Mouse (Mus musculus): ENCODE data around the gene Abca17. TPM values are rescaled to one million over a fixed set of nuclear protein-coding genes. Genes with fewer than 3 reads are reported as not detected.

Gene Abca17
- polyA plus RNA-seq, 1 experiment from 2014 or later = 0.23 TPM

- WGBS = 68% methylated on average over 4 of the region's 4 CpGs
- no peak overlapping the region for H3K4me3 ChIP-seq
- H3K9ac ChIP-seq = no peak overlapping the region
- no peak overlapping the region for H3K27ac ChIP-seq
- no peak for ATAC-seq (ENCODE audit: insufficient number of reproducible peaks, insufficient read depth, low FRiP score, low TSS enrichment)
- no peaks in the 10 kb centered on the region for H3K36me3 ChIP-seq
- H3K9me3 ChIP-seq = no peaks in the 10 kb centered on the region
- no peaks in the 10 kb centered on the region for H3K27me3 ChIP-seq
- H3K4me1 ChIP-seq = no peaks in the 10 kb centered on the region
- no peak overlapping the region for H3K4me2 ChIP-seq (replicated peaks)
These were observed 90.4 kb downstream of the Abca17 start for GRCm38 (mm10) chr17:24260516-24260915.

GRCm38 (mm10) chr17:24259702-24260101, 91.2 kb downstream of the Abca17 start:
- Histone ChIP-seq H3K4me2 (replicated peaks) (no peak overlapping the region), H3K27me3 (no peaks in the 10 kb centered on the region), H3K9me3 (no peaks in the 10 kb centered on the region), H3K36me3 (no peaks in the 10 kb centered on the region), H3K4me3 (no peak overlapping the region), H3K4me1 (no peaks in the 10 kb centered on the region), H3K27ac (no peak overlapping the region), H3K9ac (no peak overlapping the region)
- no peak for ATAC-seq (ENCODE audit: insufficient number of reproducible peaks, insufficient read depth, low FRiP score, low TSS enrichment)
- 78% methylated on average over 5 of the region's 5 CpGs for WGBS

- Histone ChIP-seq H3K27ac (no peak overlapping the region), H3K9me3 (no peaks in the 10 kb centered on the region), H3K9ac (no peak overlapping the region), H3K4me1 (no peaks in the 10 kb centered on the region), H3K4me2 (replicated peaks) (no peak overlapping the region), H3K27me3 (no peaks in the 10 kb centered on the region), H3K4me3 (no peak overlapping the region), H3K36me3 (no peaks in the 10 kb centered on the region)
- 82% methylated on average over 4 of the region's 4 CpGs for WGBS
- ATAC-seq (ENCODE audit: insufficient number of reproducible peaks, insufficient read depth, low FRiP score, low TSS enrichment) = no peak
These were observed 91.9 kb downstream of the Abca17 start for GRCm38 (mm10) chr17:24258981-24259380.

GRCm38 (mm10) chr17:24252329-24252728, 98.5 kb downstream of the Abca17 start:
- Histone ChIP-seq H3K9ac (no peak overlapping the region), H3K27ac (no peak overlapping the region)

GRCm38 (mm10) chr17:24251320-24252069, 99.4 kb downstream of the Abca17 start, which contains the start of gene Ccnf:
Ccnf (minus strand) TSS chr17:24251484.
- peak within 1 kb of the TSS; percentile 72 for H3K4me2 ChIP-seq (replicated peaks)
- ATAC-seq (ENCODE audit: insufficient number of reproducible peaks, insufficient read depth, low FRiP score, low TSS enrichment) = peak; percentile 99
- under 1% methylated on average over 48 of the region's 48 CpGs for WGBS

More at GRCm38 (mm10) chr17:24252329-24252728, 98.5 kb downstream of the Abca17 start:
- peaks cover 17% of the 10 kb centered on the region for H3K36me3 ChIP-seq
- no peak overlapping the region for H3K4me3 ChIP-seq
- no peak overlapping the region for H3K4me2 ChIP-seq (replicated peaks)
- peaks cover 16% of the 10 kb centered on the region for H3K4me1 ChIP-seq
- no peaks in the 10 kb centered on the region for H3K9me3 ChIP-seq
- no peak for ATAC-seq (ENCODE audit: insufficient number of reproducible peaks, insufficient read depth, low FRiP score, low TSS enrichment)
- 99% methylated on average over 2 of the region's 2 CpGs for WGBS
- no peaks in the 10 kb centered on the region for H3K27me3 ChIP-seq

GRCm38 (mm10) chr17:24250988-24251319, 99.9 kb downstream of the Abca17 start:
- ATAC-seq (ENCODE audit: insufficient number of reproducible peaks, insufficient read depth, low FRiP score, low TSS enrichment) = no peak; the same call in 1 of the 2 replicates
- Histone ChIP-seq H3K9me3 (no peaks in the 10 kb centered on the region), H3K4me2 (replicated peaks) (peak overlapping the region; percentile 72), H3K4me1 (peaks cover 16% of the 10 kb centered on the region), H3K9ac (peak overlapping the region; percentile 83), H3K27me3 (no peaks in the 10 kb centered on the region), H3K27ac (peak overlapping the region; percentile 63), H3K4me3 (peak overlapping the region; percentile 74), H3K36me3 (peaks cover 29% of the 10 kb centered on the region)
- under 1% methylated on average over 32 of the region's 32 CpGs for WGBS

More at GRCm38 (mm10) chr17:24251320-24252069, 99.4 kb downstream of the Abca17 start, which contains the start of gene Ccnf:
- Histone ChIP-seq H3K27ac (peak within 1 kb of the TSS; percentile 86), H3K36me3 (peaks cover 25% of the 10 kb centered on the region), H3K4me1 (peaks cover 16% of the 10 kb centered on the region), H3K9me3 (no peaks in the 10 kb centered on the region), H3K27me3 (no peaks in the 10 kb centered on the region), H3K9ac (peak within 1 kb of the TSS; percentile 83), H3K4me3 (peak within 1 kb of the TSS; percentile 74)

GRCm38 (mm10) chr17:24248641-24249040, 102.2 kb downstream of the Abca17 start:
- H3K4me1 ChIP-seq = peaks cover 16% of the 10 kb centered on the region
- H3K27ac ChIP-seq = no peak overlapping the region
- H3K27me3 ChIP-seq = no peaks in the 10 kb centered on the region
- no peak overlapping the region for H3K4me2 ChIP-seq (replicated peaks)
- no peak overlapping the region for H3K4me3 ChIP-seq
- ATAC-seq (ENCODE audit: insufficient number of reproducible peaks, insufficient read depth, low FRiP score, low TSS enrichment) = no peak
- no peak overlapping the region for H3K9ac ChIP-seq
- WGBS = 99% methylated on average over 2 of the region's 2 CpGs
- peaks cover 46% of the 10 kb centered on the region for H3K36me3 ChIP-seq
- H3K9me3 ChIP-seq = peaks cover 8% of the 10 kb centered on the region

GRCm38 (mm10) chr17:24244061-24244460, 106.8 kb downstream of the Abca17 start:
- Histone ChIP-seq H3K9ac (no peak overlapping the region), H3K4me1 (no peaks in the 10 kb centered on the region), H3K27me3 (no peaks in the 10 kb centered on the region), H3K4me3 (no peak overlapping the region), H3K9me3 (peaks cover 10% of the 10 kb centered on the region), H3K36me3 (peaks cover 91% of the 10 kb centered on the region), H3K27ac (no peak overlapping the region), H3K4me2 (replicated peaks) (no peak overlapping the region)
- 98% methylated on average over 8 of the region's 8 CpGs for WGBS
- no peak for ATAC-seq (ENCODE audit: insufficient number of reproducible peaks, insufficient read depth, low FRiP score, low TSS enrichment)

- no peak overlapping the region for H3K27ac ChIP-seq
- no peak overlapping the region for H3K9ac ChIP-seq
- no peaks in the 10 kb centered on the region for H3K27me3 ChIP-seq
- no peaks in the 10 kb centered on the region for H3K4me1 ChIP-seq
- no peak overlapping the region for H3K4me2 ChIP-seq (replicated peaks)
- H3K36me3 ChIP-seq = peaks cover 91% of the 10 kb centered on the region
- H3K9me3 ChIP-seq = peaks cover 10% of the 10 kb centered on the region
- no peak overlapping the region for H3K4me3 ChIP-seq
- 81% methylated on average over 4 of the region's 4 CpGs for WGBS
- no peak for ATAC-seq (ENCODE audit: insufficient number of reproducible peaks, insufficient read depth, low FRiP score, low TSS enrichment)
These were observed 107.4 kb downstream of the Abca17 start for GRCm38 (mm10) chr17:24243311-24243969.

GRCm38 (mm10) chr17:24236921-24237320, 113.9 kb downstream of the Abca17 start:
- H3K27ac ChIP-seq = no peak overlapping the region
- no peaks in the 10 kb centered on the region for H3K4me1 ChIP-seq
- H3K9me3 ChIP-seq = no peaks in the 10 kb centered on the region
- peaks cover 95% of the 10 kb centered on the region for H3K36me3 ChIP-seq
- 94% methylated on average over 7 of the region's 7 CpGs for WGBS
- no peak overlapping the region for H3K4me3 ChIP-seq
- no peak for ATAC-seq (ENCODE audit: insufficient number of reproducible peaks, insufficient read depth, low FRiP score, low TSS enrichment)
- no peak overlapping the region for H3K4me2 ChIP-seq (replicated peaks)
- no peaks in the 10 kb centered on the region for H3K27me3 ChIP-seq
- no peak overlapping the region for H3K9ac ChIP-seq

- no peaks in the 10 kb centered on the region for H3K4me1 ChIP-seq
- H3K9me3 ChIP-seq = no peaks in the 10 kb centered on the region
- peaks cover 94% of the 10 kb centered on the region for H3K36me3 ChIP-seq
- H3K27ac ChIP-seq = no peak overlapping the region
- H3K4me3 ChIP-seq = no peak overlapping the region
- no peak overlapping the region for H3K9ac ChIP-seq
- no peaks in the 10 kb centered on the region for H3K27me3 ChIP-seq
- ATAC-seq (ENCODE audit: insufficient number of reproducible peaks, insufficient read depth, low FRiP score, low TSS enrichment) = no peak
- no peak overlapping the region for H3K4me2 ChIP-seq (replicated peaks)
- 91% methylated on average over 1 of the region's 1 CpGs for WGBS
These were observed 114.4 kb downstream of the Abca17 start for GRCm38 (mm10) chr17:24236479-24236878.

- H3K4me1 ChIP-seq = no peaks in the 10 kb centered on the region
- no peak overlapping the region for H3K27ac ChIP-seq
- H3K4me3 ChIP-seq = no peak overlapping the region
These were observed 122.9 kb downstream of the Abca17 start for GRCm38 (mm10) chr17:24227941-24228340.

More at GRCm38 (mm10) chr17:24227941-24228340, 122.9 kb downstream of the Abca17 start:
- H3K9me3 ChIP-seq = no peaks in the 10 kb centered on the region
- no peak overlapping the region for H3K9ac ChIP-seq
- no peak overlapping the region for H3K4me2 ChIP-seq (replicated peaks)
- peaks cover 89% of the 10 kb centered on the region for H3K36me3 ChIP-seq
- 88% methylated on average over 7 of the region's 7 CpGs for WGBS
- ATAC-seq (ENCODE audit: insufficient number of reproducible peaks, insufficient read depth, low FRiP score, low TSS enrichment) = no peak
- H3K27me3 ChIP-seq = no peaks in the 10 kb centered on the region

Measured in embryonic facial prominence, embryonic 12.5 days (tissue).